Mouse (Mus musculus): ENCODE results near the gene Cnnm2.

- TF ChIP-seq GATA1 (IDR thresholded peaks at IDR 0.05; ENCODE audit: borderline replicate concordance, low read length) (no peak), FLI1 (IDR thresholded peaks at IDR 0.05; ENCODE audit: low read length) (no peak)
These were observed 144.6 kb downstream of the Cnnm2 start for GRCm38 (mm10) chr19:46905971-46906370.
